Mouse (Mus musculus) olfactory bulb, adult 2 months (tissue): Measurements from ENCODE around the gene Umodl1. TPM values are rescaled to one million over a fixed set of nuclear protein-coding genes. Genes with fewer than 3 reads are reported as not detected.

ENCODE experiments used
- H3K27ac ChIP-seq: fragments of 200-500 bp; 2 replicates; pipeline ENCODE4 v1.5.1; 2012; ENCODE audit warnings: low read depth, low read length; ENCODE audit not compliant: insufficient read depth
- H3K4me1 ChIP-seq: fragments of 200-500 bp; 2 replicates; pipeline ENCODE4 v1.6.1; 2012; ENCODE audit warnings: low read length; ENCODE audit not compliant: control insufficient read depth, insufficient read depth
- H3K4me3 ChIP-seq: fragments of 200-500 bp; 2 replicates; pipeline ENCODE4 v1.5.1; 2012; ENCODE audit warnings: mild to moderate bottlenecking, low read depth, low read length, moderate library complexity; ENCODE audit not compliant: insufficient read depth
- CTCF ChIP-seq: fragments of 200-500 bp; IDR thresholded peaks from 2 replicates; pipeline ENCODE4 v1.5.1; 2012; ENCODE audit warnings: low read depth, mild to moderate bottlenecking, low read length, moderate library complexity; ENCODE audit not compliant: insufficient read depth
- POLR2A ChIP-seq: fragments of 200-500 bp; IDR thresholded peaks from 2 replicates; pipeline ENCODE4 v1.6.1; 2012; ENCODE audit warnings: mild to moderate bottlenecking, low read depth, low read length, moderate library complexity; ENCODE audit not compliant: insufficient read depth
- WGBS: fragments of 180-500 bp; shearing (Covaris S2); methylation state at CpG from one replicate; pipeline ENCODE4 v1.1.7; 2018; 5-methylcytosine and 5-hydroxymethylcytosine counted together
- polyA plus RNA-seq: library from polyadenylated mRNA; stranded (reverse); fragments of >200 nt; gene quantifications from 2 replicates; pipeline ENCODE4 v1.2.4, GENCODE M21; 2012; ENCODE audit warnings: low replicate concordance; ENCODE audit not compliant: missing spikeins, insufficient read depth, insufficient read length

Umodl1 gene
- not detected in 2 replicates for polyA plus RNA-seq

GRCm38 (mm10) chr17:30954340-30954739 lies at the start of gene Umodl1:
Gene Umodl1 (plus strand): TSS chr17:30954640.
- TF ChIP-seq POLR2A = no peak
- TF ChIP-seq CTCF = no peak
- Histone ChIP-seq H3K4me1 (no peaks in the 10 kb centered on the region), H3K4me3 (no peak within 1 kb of the TSS), H3K27ac (no peak within 1 kb of the TSS)
- 83% methylated on average over 10 of the region's 10 CpGs for WGBS

- H3K4me1 ChIP-seq = peaks cover 19% of the 10 kb centered on the region
- 78% methylated on average over 4 of the region's 4 CpGs for WGBS
- no peak overlapping the region for H3K4me3 ChIP-seq
- no peak overlapping the region for H3K27ac ChIP-seq
- TF ChIP-seq POLR2A (no peak), CTCF (no peak)
Observed at GRCm38 (mm10) chr17:30907577-30907976, 46.9 kb upstream of the Umodl1 start.

GRCm38 (mm10) chr17:30910866-30911731 lies 43.3 kb upstream of the Umodl1 start:
- H3K4me1 ChIP-seq = peaks cover 23% of the 10 kb centered on the region
- H3K27ac ChIP-seq = no peak overlapping the region
- H3K4me3 ChIP-seq = no peak overlapping the region
- 34% methylated on average over 27 of the region's 27 CpGs for WGBS
- TF ChIP-seq CTCF = no peak
- no peak for TF ChIP-seq POLR2A

GRCm38 (mm10) chr17:30911732-30912088 lies 42.7 kb upstream of the Umodl1 start:
- WGBS = 12% methylated on average over 8 of the region's 8 CpGs
- TF ChIP-seq POLR2A (no peak), CTCF (no peak)
- Histone ChIP-seq H3K4me1 (peaks cover 23% of the 10 kb centered on the region), H3K27ac (no peak overlapping the region), H3K4me3 (no peak overlapping the region)

- 91% methylated on average over 5 of the region's 5 CpGs for WGBS
- Histone ChIP-seq H3K4me3 (no peak overlapping the region), H3K4me1 (peaks cover 23% of the 10 kb centered on the region), H3K27ac (no peak overlapping the region)
- TF ChIP-seq POLR2A (no peak), CTCF (no peak)
Observed at GRCm38 (mm10) chr17:30912536-30912935, 41.9 kb upstream of the Umodl1 start.

- Histone ChIP-seq H3K27ac (no peak overlapping the region), H3K4me1 (peaks cover 20% of the 10 kb centered on the region), H3K4me3 (no peak overlapping the region)
- TF ChIP-seq POLR2A (no peak), CTCF (no peak)
Observed at GRCm38 (mm10) chr17:30914264-30914663, 40.2 kb upstream of the Umodl1 start.

GRCm38 (mm10) chr17:30923566-30923965 lies 30.9 kb upstream of the Umodl1 start:
- no peak overlapping the region for H3K27ac ChIP-seq
- no peak overlapping the region for H3K4me3 ChIP-seq
- no peaks in the 10 kb centered on the region for H3K4me1 ChIP-seq
- WGBS = 62% methylated on average over 4 of the region's 4 CpGs
- TF ChIP-seq POLR2A = no peak
- TF ChIP-seq CTCF = no peak

GRCm38 (mm10) chr17:30930827-30931226 lies 23.6 kb upstream of the Umodl1 start:
- Histone ChIP-seq H3K4me3 (no peak overlapping the region), H3K27ac (no peak overlapping the region), H3K4me1 (no peaks in the 10 kb centered on the region; the same call in 1 of the 2 replicates)
- TF ChIP-seq CTCF = no peak
- TF ChIP-seq POLR2A = no peak
- WGBS = 92% methylated on average over 7 of the region's 7 CpGs

GRCm38 (mm10) chr17:30932836-30933235 lies 21.6 kb upstream of the Umodl1 start:
- TF ChIP-seq CTCF (no peak), POLR2A (no peak)
- H3K27ac ChIP-seq = no peak overlapping the region
- H3K4me1 ChIP-seq = no peaks in the 10 kb centered on the region; the same call in 1 of the 2 replicates
- no peak overlapping the region for H3K4me3 ChIP-seq
- 93% methylated on average over 5 of the region's 5 CpGs for WGBS
